Mouse (Mus musculus): ENCODE data around the gene Kcne1.

Kcne1 gene

DNA sequence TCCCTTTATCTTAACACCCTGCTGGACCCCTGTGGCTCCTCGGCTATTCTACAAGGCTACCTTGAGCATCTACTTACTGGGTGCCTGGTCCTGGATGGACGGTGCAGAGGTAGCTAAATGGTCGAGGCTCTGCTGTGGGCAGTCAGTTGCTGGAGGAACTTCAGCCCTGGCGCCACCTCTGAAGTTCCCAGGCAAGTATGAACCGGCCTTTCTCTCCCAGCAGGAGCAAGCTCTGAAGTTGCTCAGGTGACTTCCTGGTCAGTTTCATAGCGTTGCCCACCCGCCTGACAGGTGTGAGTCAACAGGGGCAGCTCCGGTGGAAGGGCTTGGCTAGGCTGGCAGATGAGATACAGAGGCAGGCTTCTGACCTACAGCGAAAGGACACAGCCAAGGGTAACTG is at the start of gene Kcne1:
Gene Kcne1, minus strand, starts transcription at position 240 of the 400 bp plus-strand sequence.
- DNase-seq (ENCODE audit: low read depth, low spot score), result no peak

GRCm38 (mm10) chr16:92407883-92408282 is 48.6 kb upstream of the Kcne1 start:
- DNase-seq (ENCODE audit: low read depth, low spot score), result no peak

DNA sequence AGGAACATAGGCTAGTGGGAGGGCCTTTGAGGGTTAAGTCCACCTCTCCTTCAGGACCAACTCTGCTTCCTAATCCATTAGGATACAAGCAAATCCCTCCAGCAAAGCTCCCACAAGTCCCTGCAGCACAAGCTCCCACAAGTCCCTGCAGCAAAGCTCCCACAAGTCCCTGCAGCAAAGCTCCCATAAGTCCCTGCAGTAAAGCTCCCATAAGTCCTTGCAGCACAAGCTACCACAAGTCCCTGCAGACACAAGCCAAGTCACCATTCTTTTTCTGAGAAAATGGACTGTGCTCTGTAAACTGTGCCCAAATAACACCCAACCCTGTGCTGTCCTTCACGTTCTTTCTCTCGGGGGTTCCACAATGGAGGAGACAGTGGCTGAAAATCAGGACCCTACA is 44.9 kb upstream of the Kcne1 start:
- DNase-seq (ENCODE audit: low read depth, low spot score), result no peak

DNA sequence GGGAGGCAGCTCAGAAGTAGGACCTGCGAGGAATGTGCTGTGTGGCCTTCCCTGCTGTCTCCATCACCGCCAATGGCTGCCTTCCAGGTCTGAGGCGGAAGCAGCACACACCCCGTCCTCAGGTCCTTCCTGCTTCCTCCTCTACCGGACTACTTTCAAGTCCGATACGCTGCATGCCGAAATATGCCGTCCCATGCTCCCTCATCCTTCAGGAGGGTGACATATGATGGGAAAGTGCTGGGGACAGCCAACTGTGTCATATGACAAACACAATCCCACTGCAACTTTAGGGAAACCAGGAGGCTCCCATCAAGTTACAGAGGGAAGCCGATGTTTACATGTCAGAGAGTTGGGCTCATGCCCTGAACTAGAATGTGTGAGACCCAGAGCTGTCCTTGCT is 43.8 kb upstream of the Kcne1 start:
- no peak for DNase-seq (ENCODE audit: low read depth, low spot score)

DNA sequence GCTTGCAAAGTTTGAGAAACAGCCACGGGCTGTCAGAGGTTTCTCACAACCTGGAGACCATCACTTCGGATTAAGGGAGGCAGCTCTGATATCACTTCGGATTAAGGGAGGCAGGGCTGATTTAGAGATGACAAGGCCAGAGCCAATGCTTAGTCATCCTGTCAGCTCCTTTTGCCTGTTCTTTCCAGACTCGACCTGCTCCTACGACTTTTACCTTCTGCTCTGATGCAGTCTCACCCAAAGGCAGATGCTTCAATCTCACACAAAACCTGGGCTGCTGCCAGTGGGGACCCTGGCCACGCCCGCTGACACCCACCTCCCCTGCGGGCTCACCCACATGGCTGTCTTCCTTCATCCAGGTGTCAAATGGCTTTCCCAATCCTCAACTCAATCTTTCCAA is 42.9 kb upstream of the Kcne1 start:
- DNase-seq (ENCODE audit: low read depth, low spot score), result no peak

DNA sequence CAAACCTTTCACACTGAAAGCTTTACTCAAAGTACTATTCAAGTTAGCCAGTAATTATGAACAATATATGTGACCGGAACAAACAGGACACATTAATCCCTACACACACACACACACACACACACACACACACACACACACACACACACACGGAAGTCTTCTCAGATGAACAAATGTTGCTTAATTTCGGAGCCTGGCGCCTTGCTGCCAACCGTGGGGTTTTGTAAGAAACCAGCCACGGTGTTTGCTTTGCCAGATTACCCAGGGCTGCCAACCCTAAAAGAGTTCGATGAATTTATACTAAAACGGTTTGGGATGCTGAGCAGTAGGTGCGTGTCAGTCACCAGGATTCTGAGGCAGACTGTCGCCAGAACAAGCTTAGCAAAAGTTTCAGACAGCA is 41.9 kb upstream of the Kcne1 start:
- no peak for DNase-seq (ENCODE audit: low read depth, low spot score)

GRCm38 (mm10) chr16:92399490-92400458 is 40.5 kb upstream of the Kcne1 start:
- peak; percentile 83 for DNase-seq (ENCODE audit: low read depth, low spot score)

DNA sequence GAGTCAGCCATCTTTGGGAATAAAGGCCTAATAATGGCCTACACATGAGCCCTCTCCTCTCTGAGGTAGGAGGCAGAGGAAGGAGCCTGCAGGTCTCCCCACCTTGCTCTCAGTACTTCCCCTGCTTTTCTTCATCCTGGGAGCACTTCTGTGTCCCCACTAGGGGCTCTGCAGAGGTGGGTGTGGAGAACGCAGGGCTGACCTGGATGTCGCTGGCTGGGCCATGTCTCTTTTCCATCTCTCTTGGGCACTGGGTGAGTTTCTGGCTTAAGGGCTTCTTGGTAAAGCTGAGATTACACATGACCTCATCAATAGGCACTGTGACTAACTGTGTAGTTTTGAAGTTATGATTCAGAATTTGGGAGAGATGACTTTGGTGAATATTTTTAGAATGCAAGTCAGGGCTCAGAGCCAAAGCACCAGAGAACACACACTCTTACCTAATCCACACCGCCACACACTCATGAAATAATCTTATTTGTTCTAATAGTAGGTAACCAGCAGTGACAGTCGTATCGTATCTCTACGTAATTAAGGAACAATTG is 39.4 kb upstream of the Kcne1 start:
- no peak for DNase-seq (ENCODE audit: low read depth, low spot score)

DNA sequence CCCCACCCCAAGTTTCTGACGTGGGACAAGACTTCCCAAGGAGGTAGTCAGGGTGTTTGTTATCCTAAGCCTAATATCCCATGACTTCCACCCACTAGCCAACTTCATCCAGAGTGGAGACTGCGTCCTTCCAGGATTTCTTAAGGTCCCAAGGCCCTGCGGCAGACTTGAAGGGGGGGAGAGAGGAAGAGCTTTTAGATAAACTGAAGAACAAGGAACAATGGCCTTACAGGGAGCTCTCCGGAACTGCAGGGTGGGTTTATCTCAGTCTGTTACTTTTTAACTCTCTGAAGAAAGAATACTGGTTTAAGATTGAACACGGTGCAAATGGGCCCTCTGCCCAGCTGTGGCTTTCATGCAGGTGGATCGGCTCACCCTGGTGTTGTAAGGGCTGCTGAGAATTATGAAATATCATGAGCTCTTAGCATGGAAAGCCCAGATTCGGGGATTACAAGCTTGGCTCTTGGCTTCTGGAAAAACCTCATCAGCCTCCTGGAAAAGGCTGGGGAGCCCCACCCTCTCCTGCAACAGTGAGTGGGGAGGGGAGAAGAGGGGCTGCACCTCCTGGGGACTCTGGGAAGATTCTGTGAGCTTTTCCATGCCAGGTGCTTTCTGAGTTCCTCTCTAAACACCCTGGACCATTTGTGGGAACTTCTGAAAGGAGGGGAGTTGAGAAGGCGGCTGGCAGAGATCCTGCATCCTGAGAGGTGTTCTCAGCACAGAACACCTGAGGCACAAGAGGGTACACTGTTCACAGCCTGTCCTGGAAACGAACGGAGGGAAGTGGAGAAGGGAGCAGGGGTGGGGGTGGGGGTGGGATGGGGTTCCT is 38.7 kb upstream of the Kcne1 start:
- no peak for DNase-seq (ENCODE audit: low read depth, low spot score)

DNA sequence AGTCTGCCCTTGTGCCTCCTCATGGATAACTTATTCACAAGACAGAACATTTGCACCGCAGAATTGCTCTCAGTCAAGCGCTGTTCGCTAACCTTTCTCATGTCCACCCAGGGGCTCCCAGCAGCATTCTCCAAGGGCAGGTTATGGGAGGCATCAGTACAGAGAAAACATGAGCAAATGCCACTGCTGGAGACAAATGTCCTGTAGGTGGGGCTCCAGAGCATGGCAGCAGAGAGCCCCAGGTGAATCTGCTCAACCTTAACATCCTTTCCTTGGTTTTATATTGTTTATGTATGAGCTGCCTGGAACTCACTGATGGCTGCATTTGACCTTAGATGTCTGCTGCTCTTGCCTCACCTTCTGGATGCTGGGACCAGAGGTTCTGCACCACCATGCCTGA is 34.5 kb upstream of the Kcne1 start:
- no peak for DNase-seq (ENCODE audit: low read depth, low spot score)

- no peak for DNase-seq (ENCODE audit: low read depth, low spot score)
Observed at GRCm38 (mm10) chr16:92387692-92388091, 28.4 kb upstream of the Kcne1 start.

DNA sequence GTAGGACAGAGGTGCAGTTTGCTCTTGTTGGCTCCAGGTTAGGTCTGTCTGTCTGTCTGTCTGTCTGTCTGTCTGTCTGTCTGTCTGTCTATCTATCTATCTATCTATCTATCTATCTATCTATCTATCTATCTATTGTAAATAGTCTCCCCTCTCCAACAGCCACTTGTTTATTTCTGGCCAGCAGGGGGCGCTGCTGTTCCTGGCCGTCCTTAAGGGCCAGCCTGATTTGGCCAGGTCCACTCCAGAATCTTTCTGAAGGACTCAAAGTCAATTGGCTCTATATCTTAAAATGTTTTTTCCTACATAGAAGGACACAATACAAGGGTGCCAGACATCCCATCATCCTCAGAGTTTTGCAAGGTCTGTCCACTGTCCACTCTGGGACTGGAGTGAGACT is 25.8 kb upstream of the Kcne1 start:
- DNase-seq (ENCODE audit: low read depth, low spot score), result peak; percentile 43

GRCm38 (mm10) chr16:92383412-92383811 is 24.1 kb upstream of the Kcne1 start:
- no peak for DNase-seq (ENCODE audit: low read depth, low spot score)

DNA sequence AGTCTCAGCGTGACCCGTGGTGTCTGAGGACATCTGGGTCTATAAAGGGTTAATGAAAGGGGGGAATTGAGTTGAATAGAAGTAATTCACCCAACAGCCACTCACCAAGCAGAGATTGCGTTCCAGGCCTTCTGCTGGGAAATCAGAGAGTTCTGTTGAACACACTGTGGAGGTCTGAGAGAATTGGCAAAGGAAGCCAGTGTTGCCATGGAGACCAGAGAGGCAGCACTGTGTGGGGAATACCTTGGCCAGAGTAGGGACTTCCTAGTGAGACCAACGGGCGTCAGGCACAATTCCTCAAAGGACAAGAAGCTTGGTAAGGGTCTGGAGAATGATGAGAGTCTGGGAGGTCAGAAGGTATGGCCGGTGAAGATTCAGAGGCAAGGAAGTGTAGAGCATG is 23.2 kb upstream of the Kcne1 start:
- DNase-seq (ENCODE audit: low read depth, low spot score), result no peak

DNA sequence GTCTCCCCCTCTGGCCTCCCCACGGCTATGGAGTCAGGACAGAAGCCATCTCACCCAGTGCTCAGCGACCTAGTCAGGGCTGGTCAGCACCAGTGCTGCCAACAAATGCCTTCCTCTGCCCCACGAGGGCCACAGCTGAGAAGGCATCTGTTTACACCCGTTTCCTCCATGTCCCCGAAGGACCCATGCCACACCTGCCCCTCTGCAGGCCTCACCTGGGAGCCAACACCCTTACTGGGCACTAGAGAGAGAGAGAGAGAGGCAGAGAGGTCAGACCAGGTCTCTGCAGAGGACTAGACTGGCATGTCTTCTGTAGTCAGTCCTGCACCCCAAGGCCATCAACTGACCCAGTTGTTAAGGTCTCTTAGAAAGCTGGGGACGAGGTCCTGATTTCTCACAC is 21.8 kb upstream of the Kcne1 start:
- no peak for DNase-seq (ENCODE audit: low read depth, low spot score)

GRCm38 (mm10) chr16:92376976-92377375 is 17.7 kb upstream of the Kcne1 start:
- no peak for DNase-seq (ENCODE audit: low read depth, low spot score)

DNA sequence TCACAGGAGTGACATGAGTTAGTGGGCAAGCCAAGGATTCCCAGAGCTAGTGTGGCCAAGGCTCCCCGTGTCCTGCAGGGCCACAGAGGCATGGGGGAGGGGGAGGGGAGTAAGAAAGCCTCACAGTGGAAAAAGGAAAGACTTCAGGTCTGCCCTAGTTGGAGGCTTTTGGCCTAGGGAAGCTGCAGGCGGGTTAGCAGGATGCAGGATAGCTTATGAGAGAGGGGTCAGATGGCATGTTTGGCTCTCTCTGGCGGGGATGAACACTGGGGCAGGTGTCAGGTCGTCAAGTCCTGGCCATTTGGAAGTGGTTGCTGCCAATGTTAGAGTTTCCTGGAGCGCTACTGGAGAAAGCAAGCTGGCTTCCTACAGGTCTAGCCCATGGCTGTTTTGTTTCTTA is 12.4 kb upstream of the Kcne1 start:
- no peak for DNase-seq (ENCODE audit: low read depth, low spot score)

- no peak for DNase-seq (ENCODE audit: low read depth, low spot score)
Observed at GRCm38 (mm10) chr16:92369260-92369659, 10.0 kb upstream of the Kcne1 start.

GRCm38 (mm10) chr16:92365477-92365876 is 6.2 kb upstream of the Kcne1 start:
- no peak for DNase-seq (ENCODE audit: low read depth, low spot score)

- no peak for DNase-seq (ENCODE audit: low read depth, low spot score)
Observed at GRCm38 (mm10) chr16:92360711-92361110, 1.4 kb upstream of the Kcne1 start.

DNA sequence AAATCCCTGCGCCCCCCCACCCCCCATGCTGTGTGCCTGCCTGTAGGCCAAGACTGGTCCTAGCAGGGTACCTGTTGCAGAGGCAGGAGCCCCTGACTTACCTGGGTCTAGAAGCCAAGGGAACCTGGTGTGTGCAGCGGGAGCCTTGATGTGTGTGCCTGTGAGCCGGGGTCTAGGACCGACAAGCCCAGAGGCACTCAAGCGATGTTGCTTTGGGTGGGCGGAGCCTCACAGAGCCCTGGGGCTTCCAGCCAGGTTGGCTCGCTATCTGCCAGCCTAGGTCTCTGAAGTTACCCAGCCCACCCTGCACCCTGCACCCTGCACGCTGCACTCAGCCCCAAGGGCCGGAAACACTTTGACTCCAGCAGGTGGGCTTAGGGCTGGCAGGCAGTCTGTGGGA is 534 bp downstream of the Kcne1 start:
- DNase-seq (ENCODE audit: low read depth, low spot score), result no peak

DNA sequence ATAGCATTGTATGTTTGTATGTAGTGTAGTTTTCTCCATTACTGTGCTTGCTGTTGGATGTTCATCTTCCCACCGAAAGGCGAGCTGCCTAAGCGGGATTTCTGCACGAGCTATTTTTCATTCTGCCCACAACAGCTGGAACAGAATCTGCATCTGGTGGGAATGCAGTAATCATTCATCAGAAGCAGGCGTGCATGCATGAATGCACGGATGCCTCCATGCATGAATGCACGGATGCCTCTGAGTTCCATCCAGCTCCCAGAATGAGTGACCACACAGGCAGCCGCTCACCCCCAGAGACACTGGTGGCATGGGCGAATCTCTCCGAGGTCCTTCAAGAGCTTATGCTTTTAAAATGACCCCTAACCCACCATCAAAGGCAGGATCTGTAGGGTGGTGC is 1.7 kb downstream of the Kcne1 start:
- no peak for DNase-seq (ENCODE audit: low read depth, low spot score)
